ENCODE assay signal across 12 mouse cellular contexts in genomic region chr11:99854121-99854520, GRCm38 (mm10). TPM values are rescaled to one million over a fixed set of nuclear protein-coding genes. Genes with fewer than 3 reads are reported as not detected.
A peak's percentile ranks its signal among the peaks of the same experiment; 100 is the strongest.
DNase-seq lines count a peak whose midpoint lies in the region; ATAC-seq and TF ChIP-seq lines count a peak whose summit lies in the region.
"Had no signal": no experiment of that assay in that cellular context is flagged by ENCODE, and none has a peak within 500 bp of the region (broad histone marks: within the 10 kb centered on the region; RNA-seq: fewer than 3 reads in every experiment).

No protein-coding gene starts in this region.

- ATAC-seq in hindbrain, embryonic 11.5 days (ENCODE audit: low FRiP score), result no peak
- ATAC-seq in hindbrain, embryonic 13.5 days (ENCODE audit: low FRiP score), result no peak
- no peak for ATAC-seq in lung, postnatal 0 days

- no peak overlapping the region for H3K27ac ChIP-seq in hindbrain, embryonic 11.5 days (ENCODE audit: low read depth, low read length)
- no peak overlapping the region for H3K27ac ChIP-seq in hindbrain, embryonic 13.5 days
- H3K27ac ChIP-seq in lung, postnatal 0 days (ENCODE audit: low read length), result no peak overlapping the region
- H3K27ac ChIP-seq: heart, embryonic 10.5 days had no signal

- no peak overlapping the region for H3K4me3 ChIP-seq in hindbrain, embryonic 11.5 days (ENCODE audit: low read depth, low read length)
- H3K4me3 ChIP-seq in hindbrain, embryonic 13.5 days, result no peak overlapping the region
- H3K4me3 ChIP-seq in lung, postnatal 0 days (ENCODE audit: low read depth, low read length), result no peak overlapping the region
- H3K4me3 ChIP-seq: heart, embryonic 10.5 days had no signal

- TF ChIP-seq CTCF in lung, postnatal 0 days (IDR thresholded peaks at IDR 0.05), result peak; percentile 61

- no peaks in the 10 kb centered on the region for H3K36me3 ChIP-seq in hindbrain, embryonic 11.5 days (ENCODE audit: control insufficient read depth, insufficient read depth, low read length)
- H3K36me3 ChIP-seq in hindbrain, embryonic 13.5 days, result no peaks in the 10 kb centered on the region
- H3K36me3 ChIP-seq in lung, postnatal 0 days (ENCODE audit: insufficient read depth, low read length), result no peaks in the 10 kb centered on the region
- H3K36me3 ChIP-seq: G1E; heart, embryonic 10.5 days had no signal

- peak; percentile 25 for DNase-seq in hindbrain, embryonic 11.5 days (ENCODE audit: low spot score)
- peak; percentile 15 for DNase-seq in lung, postnatal 0 days (ENCODE audit: low spot score)
- no peak for DNase-seq in lung, adult 18-20 months
- peak; percentile 47 for DNase-seq in embryo, embryonic 11 days
- DNase-seq in retina, postnatal 1 day, result peak; percentile 43
- no peak for DNase-seq in heart, adult 18-20 months
- DNase-seq in gastrocnemius, postnatal 25 days, result no peak

- no peaks in the 10 kb centered on the region for H3K9me3 ChIP-seq in hindbrain, embryonic 11.5 days (ENCODE audit: control insufficient read depth, low read length)
- no peaks in the 10 kb centered on the region for H3K9me3 ChIP-seq in hindbrain, embryonic 13.5 days
- no peaks in the 10 kb centered on the region for H3K9me3 ChIP-seq in lung, postnatal 0 days (ENCODE audit: low read length)
- H3K9me3 ChIP-seq: heart, embryonic 10.5 days had no signal

- H3K4me2 ChIP-seq in hindbrain, embryonic 11.5 days (replicated peaks; ENCODE audit: low read depth, low read length), result no peak overlapping the region
- H3K4me2 ChIP-seq in hindbrain, embryonic 13.5 days, result no peak overlapping the region
- H3K4me2 ChIP-seq in lung, postnatal 0 days (replicated peaks; ENCODE audit: low read depth, low read length), result no peak overlapping the region

- no peaks in the 10 kb centered on the region for H3K27me3 ChIP-seq in hindbrain, embryonic 11.5 days (ENCODE audit: control insufficient read depth, insufficient read depth, low read length)
- H3K27me3 ChIP-seq in hindbrain, embryonic 13.5 days, result no peaks in the 10 kb centered on the region
- H3K27me3 ChIP-seq in lung, postnatal 0 days (replicated peaks; ENCODE audit: insufficient read depth, low read length), result no peaks in the 10 kb centered on the region

- TF ChIP-seq EP300 in lung, postnatal 0 days (IDR thresholded peaks at IDR 0.05), result no peak

- no peaks in the 10 kb centered on the region for H3K4me1 ChIP-seq in hindbrain, embryonic 11.5 days (replicated peaks; ENCODE audit: control insufficient read depth, insufficient read depth, low read length)
- no peaks in the 10 kb centered on the region for H3K4me1 ChIP-seq in hindbrain, embryonic 13.5 days (replicated peaks)
- H3K4me1 ChIP-seq in lung, postnatal 0 days (ENCODE audit: insufficient read depth, low read depth, low read length), result no peaks in the 10 kb centered on the region
- H3K4me1 ChIP-seq: heart, embryonic 10.5 days had no signal

- H3K9ac ChIP-seq in hindbrain, embryonic 11.5 days (ENCODE audit: low read depth, low read length), result no peak overlapping the region
- H3K9ac ChIP-seq in hindbrain, embryonic 13.5 days, result no peak overlapping the region
- no peak overlapping the region for H3K9ac ChIP-seq in lung, postnatal 0 days (replicated peaks; ENCODE audit: low read depth)

- WGBS in hindbrain, embryonic 11.5 days, result 63% methylated on average over 3 of the region's 3 CpGs
- WGBS in hindbrain, embryonic 13.5 days, result 66% methylated on average over 3 of the region's 3 CpGs
- 46% methylated on average over 3 of the region's 3 CpGs for WGBS in lung, postnatal 0 days

RNA-seq across cellular contexts. Expression of gene Krtap4-16, which starts 2.7 kb away (rescaled TPM):
- polyA plus RNA-seq in hindbrain, embryonic 11.5 days (2014; fragmentation: Nextera tagmentation; extraction: Ambion mirVana), result not detected in 2 replicates
- not detected in 2 replicates for polyA plus RNA-seq in hindbrain, embryonic 13.5 days (2015; fragmentation: Nextera tagmentation; extraction: Ambion mirVana)
- not detected in 2 replicates for polyA plus RNA-seq in lung, postnatal 0 days (2015; fragmentation: Nextera tagmentation; extraction: Ambion mirVana)
- not detected for total RNA-seq in heart, adult 18-20 months (2021)
- total RNA-seq in gastrocnemius, postnatal 25 days (2021), result not detected
- total RNA-seq: G1E; neutrophil, adult 5-6 weeks had no signal
- polyA plus RNA-seq: G1E; heart, embryonic 10.5 days; lung, embryonic 16.5 days had no signal

RNA-seq across cellular contexts. Expression of gene Gm11568, which starts 3.6 kb away (rescaled TPM):
- not detected in 2 replicates for polyA plus RNA-seq in hindbrain, embryonic 11.5 days (2014; fragmentation: Nextera tagmentation; extraction: Ambion mirVana)
- not detected in 2 replicates for polyA plus RNA-seq in hindbrain, embryonic 13.5 days (2015; fragmentation: Nextera tagmentation; extraction: Ambion mirVana)
- not detected in 2 replicates for polyA plus RNA-seq in lung, postnatal 0 days (2015; fragmentation: Nextera tagmentation; extraction: Ambion mirVana)
- total RNA-seq in heart, adult 18-20 months (2021), result not detected
- total RNA-seq in gastrocnemius, postnatal 25 days (2021), result not detected
- total RNA-seq: G1E; neutrophil, adult 5-6 weeks had no signal
- polyA plus RNA-seq: G1E; heart, embryonic 10.5 days; lung, embryonic 16.5 days had no signal

RNA-seq across cellular contexts. Expression of gene Gm11559, which starts 10.2 kb away (rescaled TPM):
- polyA plus RNA-seq in hindbrain, embryonic 11.5 days (2014; fragmentation: Nextera tagmentation; extraction: Ambion mirVana), result not detected in 2 replicates
- polyA plus RNA-seq in hindbrain, embryonic 13.5 days (2015; fragmentation: Nextera tagmentation; extraction: Ambion mirVana), result not detected in 2 replicates
- polyA plus RNA-seq in lung, postnatal 0 days (2015; fragmentation: Nextera tagmentation; extraction: Ambion mirVana), result not detected in 2 replicates
- total RNA-seq in heart, adult 18-20 months (2021), result not detected
- total RNA-seq in gastrocnemius, postnatal 25 days (2021), result not detected
- total RNA-seq: G1E; neutrophil, adult 5-6 weeks had no signal
- polyA plus RNA-seq: G1E; heart, embryonic 10.5 days; lung, embryonic 16.5 days had no signal

RNA-seq across cellular contexts. Expression of gene 2300003K06Rik, which starts 16.3 kb away (rescaled TPM):
- polyA plus RNA-seq in hindbrain, embryonic 11.5 days (2014; fragmentation: Nextera tagmentation; extraction: Ambion mirVana), result not detected in 2 replicates
- polyA plus RNA-seq in hindbrain, embryonic 13.5 days (2015; fragmentation: Nextera tagmentation; extraction: Ambion mirVana), result not detected in 2 replicates
- not detected in 2 replicates for polyA plus RNA-seq in lung, postnatal 0 days (2015; fragmentation: Nextera tagmentation; extraction: Ambion mirVana)
- total RNA-seq in heart, adult 18-20 months (2021), result not detected
- not detected for total RNA-seq in gastrocnemius, postnatal 25 days (2021)
- total RNA-seq: G1E; neutrophil, adult 5-6 weeks had no signal
- polyA plus RNA-seq: G1E; heart, embryonic 10.5 days; lung, embryonic 16.5 days had no signal

RNA-seq across cellular contexts. Expression of gene Krtap9-1, which starts 19.1 kb away (rescaled TPM):
- polyA plus RNA-seq in hindbrain, embryonic 11.5 days (2014; fragmentation: Nextera tagmentation; extraction: Ambion mirVana), result not detected in 2 replicates
- not detected in 2 replicates for polyA plus RNA-seq in hindbrain, embryonic 13.5 days (2015; fragmentation: Nextera tagmentation; extraction: Ambion mirVana)
- not detected in 2 replicates for polyA plus RNA-seq in lung, postnatal 0 days (2015; fragmentation: Nextera tagmentation; extraction: Ambion mirVana)
- total RNA-seq in heart, adult 18-20 months (2021), result not detected
- not detected for total RNA-seq in gastrocnemius, postnatal 25 days (2021)
- total RNA-seq: G1E; neutrophil, adult 5-6 weeks had no signal
- polyA plus RNA-seq: G1E; heart, embryonic 10.5 days; lung, embryonic 16.5 days had no signal

Comparison
In these comparisons a context has a peak if more than half of its experiments do, and no peak if none do; other contexts are left out.
1. DNase-seq: peak in hindbrain, embryonic 11.5 days (single experiment), lung, postnatal 0 days (single experiment), embryo, embryonic 11 days (single experiment) and retina, postnatal 1 day (single experiment); none in lung, adult 18-20 months (0 of 2), heart, adult 18-20 months (0 of 2) and gastrocnemius, postnatal 25 days (single experiment).